In genomic region chr6:88190043-88190309, GRCm38 (mm10) we compare ENCODE assay signal across 10 mouse cellular contexts. TPM values are rescaled to one million over a fixed set of nuclear protein-coding genes. Genes with fewer than 3 reads are reported as not detected.
DNase-seq lines count a peak whose midpoint lies in the region; ATAC-seq and TF ChIP-seq lines count a peak whose summit lies in the region.
"Had no signal": no experiment of that assay in that cellular context is flagged by ENCODE, and none has a peak within 500 bp of the region (broad histone marks: within the 10 kb centered on the region; RNA-seq: fewer than 3 reads in every experiment).

No protein-coding gene starts in this region.

- peaks cover 34% of the 10 kb centered on the region for H3K4me1 ChIP-seq in erythroblast, embryonic 14.5 days (ENCODE audit: control insufficient read depth)
- H3K4me1 ChIP-seq in neural tube, embryonic 11.5 days (ENCODE audit: control insufficient read depth, insufficient read depth, low read length), result peaks cover 10% of the 10 kb centered on the region
- H3K4me1 ChIP-seq in liver, embryonic 11.5 days (replicated peaks; ENCODE audit: control insufficient read depth, insufficient read depth, low read length), result peaks cover 36% of the 10 kb centered on the region
- H3K4me1 ChIP-seq in stomach, postnatal 0 days (replicated peaks; ENCODE audit: control insufficient read depth, insufficient read depth), result no peaks in the 10 kb centered on the region; the same call in 1 of the 2 replicates

- H3K36me3 ChIP-seq in erythroblast, embryonic 14.5 days (ENCODE audit: control insufficient read depth), result no peaks in the 10 kb centered on the region
- H3K36me3 ChIP-seq in neural tube, embryonic 11.5 days (ENCODE audit: control insufficient read depth, insufficient read depth, low read length), result no peaks in the 10 kb centered on the region
- no peaks in the 10 kb centered on the region for H3K36me3 ChIP-seq in liver, embryonic 11.5 days (ENCODE audit: control insufficient read depth, insufficient read depth, low read length)
- no peaks in the 10 kb centered on the region for H3K36me3 ChIP-seq in stomach, postnatal 0 days (ENCODE audit: control insufficient read depth, insufficient read depth, low read length)

- no peak for ATAC-seq in erythroblast, adult 5-6 weeks (replicated peaks; ENCODE audit: low FRiP score, poor library complexity, severe bottlenecking)
- ATAC-seq in neural tube, embryonic 11.5 days (ENCODE audit: insufficient read depth, low FRiP score, low TSS enrichment), result no peak
- no peak for ATAC-seq in liver, embryonic 11.5 days (replicated peaks; ENCODE audit: low FRiP score)
- no peak; the same call in 1 of the 2 replicates for ATAC-seq in stomach, postnatal 0 days (ENCODE audit: low FRiP score, low TSS enrichment)

- H3K9me3 ChIP-seq in erythroblast, embryonic 14.5 days (ENCODE audit: control insufficient read depth, low read length), result no peaks in the 10 kb centered on the region; the same call in 1 of the 2 replicates
- no peaks in the 10 kb centered on the region for H3K9me3 ChIP-seq in neural tube, embryonic 11.5 days (ENCODE audit: control insufficient read depth, low read length)
- H3K9me3 ChIP-seq in liver, embryonic 11.5 days (ENCODE audit: control insufficient read depth, low read length), result no peaks in the 10 kb centered on the region
- no peaks in the 10 kb centered on the region for H3K9me3 ChIP-seq in stomach, postnatal 0 days (ENCODE audit: control insufficient read depth, low read length)

- no peak for TF ChIP-seq EP300 in stomach, postnatal 0 days (optimal IDR thresholded peaks at IDR 0.05)

- H3K4me3 ChIP-seq in erythroblast, embryonic 14.5 days (replicated peaks), result peak overlapping the region; percentile 67
- peak overlapping the region; percentile 30 for H3K4me3 ChIP-seq in neural tube, embryonic 11.5 days (ENCODE audit: low read depth, low read length)
- peak overlapping the region; percentile 52 for H3K4me3 ChIP-seq in liver, embryonic 11.5 days (ENCODE audit: low read depth, low read length)
- peak overlapping the region; percentile 53 for H3K4me3 ChIP-seq in stomach, postnatal 0 days (ENCODE audit: low read depth, low read length)

- no peak overlapping the region for H3K9ac ChIP-seq in neural tube, embryonic 11.5 days (ENCODE audit: low read length)
- H3K9ac ChIP-seq in liver, embryonic 11.5 days (ENCODE audit: low read depth, low read length), result peak overlapping the region; percentile 18; the same call in 1 of the 2 replicates
- H3K9ac ChIP-seq in stomach, postnatal 0 days (ENCODE audit: low read length), result no peak overlapping the region

- no peak for TF ChIP-seq CTCF in stomach, postnatal 0 days (IDR thresholded peaks at IDR 0.05; ENCODE audit: low read depth)

- H3K27ac ChIP-seq in neural tube, embryonic 11.5 days (ENCODE audit: low read depth, low read length), result no peak overlapping the region
- H3K27ac ChIP-seq in liver, embryonic 11.5 days (ENCODE audit: low read depth, low read length), result no peak overlapping the region
- H3K27ac ChIP-seq in stomach, postnatal 0 days (replicated peaks), result no peak overlapping the region

- H3K27me3 ChIP-seq in erythroblast, embryonic 14.5 days (ENCODE audit: control insufficient read depth), result peaks cover 81% of the 10 kb centered on the region
- peaks cover 77% of the 10 kb centered on the region for H3K27me3 ChIP-seq in neural tube, embryonic 11.5 days (ENCODE audit: control insufficient read depth, insufficient read depth, low read length)
- H3K27me3 ChIP-seq in liver, embryonic 11.5 days (replicated peaks; ENCODE audit: control insufficient read depth, insufficient read depth, low read length), result peaks cover 71% of the 10 kb centered on the region
- peaks cover 28% of the 10 kb centered on the region for H3K27me3 ChIP-seq in stomach, postnatal 0 days (ENCODE audit: control insufficient read depth, insufficient read depth, low read length)

- DNase-seq in neural tube, embryonic 11.5 days (ENCODE audit: low spot score), result peak; percentile 50
- DNase-seq in neural tube, embryonic 10.5 days (ENCODE audit: extremely low spot score, low spot score), result no peak
- no peak for DNase-seq in liver, embryonic 11.5 days (ENCODE audit: low spot score)
- no peak for DNase-seq in stomach, postnatal 0 days (ENCODE audit: low spot score)
- no peak for DNase-seq in retina, embryonic 14.5 days (ENCODE audit: low spot score)
- DNase-seq in c-Kit-positive CD71-positive TER-119-positive erythroid progenitor cells, embryonic 14.5 days (ENCODE audit: low spot score), result no peak

- peak overlapping the region; percentile 51 for H3K4me2 ChIP-seq in neural tube, embryonic 11.5 days (ENCODE audit: low read depth)
- peak overlapping the region; percentile 82 for H3K4me2 ChIP-seq in liver, embryonic 11.5 days
- peak overlapping the region; percentile 67 for H3K4me2 ChIP-seq in stomach, postnatal 0 days (replicated peaks; ENCODE audit: low read depth)

- WGBS in neural tube, embryonic 11.5 days, result under 1% methylated on average over 13 of the region's 13 CpGs
- 5% methylated on average over 13 of the region's 13 CpGs for WGBS in liver, embryonic 11.5 days
- WGBS in stomach, postnatal 0 days, result 7% methylated on average over 13 of the region's 13 CpGs

RNA-seq across cellular contexts. Expression of gene Gata2, which starts 3.7 kb away (rescaled TPM):
- 0.62 and 0.82 TPM in 2 replicates for polyA plus RNA-seq in erythroblast, embryonic 14.5 days (2012)
- 3.8 and 9.4 TPM in 2 replicates for total RNA-seq in erythroblast, adult 5-6 weeks (2015; ENCODE audit: low replicate concordance)
- total RNA-seq in erythroblast, adult 5-6 weeks (2017; ENCODE audit: low replicate concordance), result 4.4 and 7.9 TPM in 2 replicates
- polyA plus RNA-seq in neural tube, embryonic 11.5 days (2014; fragmentation: Nextera tagmentation; extraction: Ambion mirVana), result 8.3 and 8.9 TPM in 2 replicates
- polyA plus RNA-seq in liver, embryonic 11.5 days (2014; fragmentation: Nextera tagmentation; extraction: Ambion mirVana), result 13.3 and 15.9 TPM in 2 replicates
- polyA plus RNA-seq in stomach, postnatal 0 days (2015; fragmentation: Nextera tagmentation; extraction: Ambion mirVana), result 3.3 and 3.4 TPM in 2 replicates

RNA-seq across cellular contexts. Expression of gene Dnajb8, which starts 32.1 kb away (rescaled TPM):
- not detected in 2 replicates for polyA plus RNA-seq in erythroblast, embryonic 14.5 days (2012)
- not detected in 2 replicates for total RNA-seq in erythroblast, adult 5-6 weeks (2015; ENCODE audit: low replicate concordance)
- not detected in 2 replicates for total RNA-seq in erythroblast, adult 5-6 weeks (2017; ENCODE audit: low replicate concordance)
- polyA plus RNA-seq in neural tube, embryonic 11.5 days (2014; fragmentation: Nextera tagmentation; extraction: Ambion mirVana), result not detected in 2 replicates
- polyA plus RNA-seq in liver, embryonic 11.5 days (2014; fragmentation: Nextera tagmentation; extraction: Ambion mirVana), result not detected in 2 replicates
- polyA plus RNA-seq in stomach, postnatal 0 days (2015; fragmentation: Nextera tagmentation; extraction: Ambion mirVana), result not detected in 2 replicates
- total RNA-seq: adrenal gland, adult 2 months; gastrocnemius, postnatal 4 days had no signal
- polyA plus RNA-seq: adrenal gland, adult 2 months had no signal
